Mouse (Mus musculus) hematopoietic stem cell, adult 5-6 weeks (primary cell): ENCODE results near the gene Wwox. TPM values are rescaled to one million over a fixed set of nuclear protein-coding genes. Genes with fewer than 3 reads are reported as not detected.
A peak's percentile ranks its signal among the peaks of the same experiment; 100 is the strongest.

Experiments
- ATAC-seq, 2 experiments: fragments of 125-278 bp in 1 of 2; replicated peaks in 1 of 2; 2 replicates each; pipeline ENCODE4 v1.8.0; 2016 to 2017; ENCODE audit warnings: inconsistent platforms in 2 of 2, mild to moderate bottlenecking in 2 of 2, moderate number of reproducible peaks in 2 of 2, low read depth in 1 of 2, moderate TSS enrichment in 1 of 2; ENCODE audit not compliant: low FRiP score in 2 of 2, poor library complexity in 2 of 2, severe bottlenecking in 2 of 2, insufficient read depth in 1 of 2, low TSS enrichment in 1 of 2
- total RNA-seq: library from RNA; stranded (forward); fragments of 172-1452, 232-1000 nt; gene quantifications from 2 replicates; pipeline ENCODE4 v1.2.3, GENCODE M21; 2017

The Wwox gene
- total RNA-seq, 1 experiment from 2014 or later, result 15.0 TPM

- ATAC-seq, result no peak
These were observed 171.6 kb downstream of the Wwox start for GRCm38 (mm10) chr8:114611075-114611474.

- ATAC-seq, result no peak
These were observed 172.6 kb downstream of the Wwox start for GRCm38 (mm10) chr8:114612091-114612490.

GRCm38 (mm10) chr8:114615413-114615812, 176.0 kb downstream of the Wwox start:
- no peak for ATAC-seq

- ATAC-seq, result peak in 1 of 2 experiments; percentile 36; a peak in 1 of 4 replicates
These were observed 176.5 kb downstream of the Wwox start for GRCm38 (mm10) chr8:114615908-114616307.

- no peak for ATAC-seq
These were observed 179.6 kb downstream of the Wwox start for GRCm38 (mm10) chr8:114618908-114619508.

- ATAC-seq, result no peak
These were observed 185.9 kb downstream of the Wwox start for GRCm38 (mm10) chr8:114625402-114625801.

GRCm38 (mm10) chr8:114626897-114627296, 187.4 kb downstream of the Wwox start:
- no peak for ATAC-seq

GRCm38 (mm10) chr8:114629719-114630118, 190.3 kb downstream of the Wwox start:
- ATAC-seq, result no peak

GRCm38 (mm10) chr8:114631087-114631486, 191.6 kb downstream of the Wwox start:
- no peak for ATAC-seq

- ATAC-seq, result no peak
These were observed 194.7 kb downstream of the Wwox start for GRCm38 (mm10) chr8:114634151-114634550.

- no peak for ATAC-seq
These were observed 195.4 kb downstream of the Wwox start for GRCm38 (mm10) chr8:114634669-114635410.

GRCm38 (mm10) chr8:114636376-114636775, 196.9 kb downstream of the Wwox start:
- no peak for ATAC-seq

- ATAC-seq, result no peak
These were observed 202.4 kb downstream of the Wwox start for GRCm38 (mm10) chr8:114641809-114642208.

GRCm38 (mm10) chr8:114650789-114651188, 211.3 kb downstream of the Wwox start:
- ATAC-seq, result no peak

- ATAC-seq, result 0 out of 4 replicates have a peak, but pooled peaks of 1 of the 2 experiments have one; percentile 32
These were observed 218.3 kb downstream of the Wwox start for GRCm38 (mm10) chr8:114657789-114658188.

- no peak for ATAC-seq
These were observed 219.0 kb downstream of the Wwox start for GRCm38 (mm10) chr8:114658475-114658874.

- ATAC-seq, result peak; percentile 32 to 53; a peak in 2 of 4 replicates
These were observed 223.6 kb downstream of the Wwox start for GRCm38 (mm10) chr8:114663053-114663452.

GRCm38 (mm10) chr8:114665521-114665920, 226.1 kb downstream of the Wwox start:
- ATAC-seq, result no peak

- no peak for ATAC-seq
These were observed 231.3 kb downstream of the Wwox start for GRCm38 (mm10) chr8:114670801-114671200.
